Mouse (Mus musculus): Measurements from ENCODE around the gene Unc119b.

Unc119b gene

GRCm38 (mm10) chr5:115089592-115090268 is 45.0 kb downstream of the Unc119b start:
- DNase-seq (ENCODE audit: low spot score in 2 of 2) = no peak

GRCm38 (mm10) chr5:115085675-115086074 is 49.1 kb downstream of the Unc119b start:
- DNase-seq (ENCODE audit: low spot score in 2 of 2) = no peak

GRCm38 (mm10) chr5:115083492-115083891 is 51.3 kb downstream of the Unc119b start:
- DNase-seq (ENCODE audit: low spot score in 2 of 2) = no peak

- DNase-seq (ENCODE audit: low spot score in 2 of 2) = no peak
Measured at GRCm38 (mm10) chr5:115081636-115082035, 53.1 kb downstream of the Unc119b start.

- DNase-seq (ENCODE audit: low spot score in 2 of 2) = peak; percentile 84 to 90
Measured at GRCm38 (mm10) chr5:115076144-115076901, 58.5 kb downstream of the Unc119b start.

- DNase-seq (ENCODE audit: low spot score in 2 of 2) = no peak
Measured at GRCm38 (mm10) chr5:115074749-115075148, 60.0 kb downstream of the Unc119b start.

GRCm38 (mm10) chr5:115073306-115073705 is 61.5 kb downstream of the Unc119b start:
- DNase-seq (ENCODE audit: low spot score in 2 of 2) = peak in 1 of 2 experiments; percentile 33

All from spleen, postnatal 4 days (tissue).